Mouse (Mus musculus): ENCODE results near the gene Ambra1.

The Ambra1 gene

GRCm38 (mm10) chr2:91934826-91935525, 205.0 kb downstream of the Ambra1 start:
- DNase-seq (ENCODE audit: low spot score in 2 of 2): no peak

GRCm38 (mm10) chr2:91936154-91936553, 206.2 kb downstream of the Ambra1 start:
- DNase-seq (ENCODE audit: low spot score in 2 of 2): no peak

GRCm38 (mm10) chr2:91939303-91939935, 209.5 kb downstream of the Ambra1 start:
- DNase-seq (ENCODE audit: low spot score in 2 of 2): no peak

GRCm38 (mm10) chr2:91942356-91942755, 212.4 kb downstream of the Ambra1 start:
- no peak for DNase-seq (ENCODE audit: low spot score in 2 of 2)

GRCm38 (mm10) chr2:91944170-91944950, 214.4 kb downstream of the Ambra1 start:
- DNase-seq (ENCODE audit: low spot score in 2 of 2): peak in 1 of 2 experiments; percentile 78

- DNase-seq (ENCODE audit: low spot score in 2 of 2): no peak
Measured at GRCm38 (mm10) chr2:91945483-91945882, 215.5 kb downstream of the Ambra1 start, which contains the start of gene Gm9821. Gm9821 (plus strand) TSS chr2:91945703.

- no peak for DNase-seq (ENCODE audit: low spot score in 2 of 2)
Measured at GRCm38 (mm10) chr2:91946836-91947235, 216.9 kb downstream of the Ambra1 start.

- no peak for DNase-seq (ENCODE audit: low spot score in 2 of 2)
Measured at GRCm38 (mm10) chr2:91947397-91948150, 217.6 kb downstream of the Ambra1 start.

- no peak for DNase-seq (ENCODE audit: low spot score in 2 of 2)
Measured at GRCm38 (mm10) chr2:91948151-91948509, 218.2 kb downstream of the Ambra1 start.

- no peak for DNase-seq (ENCODE audit: low spot score in 2 of 2)
Measured at GRCm38 (mm10) chr2:91948792-91949241, 218.9 kb downstream of the Ambra1 start.

GRCm38 (mm10) chr2:91949411-91950274, 219.7 kb downstream of the Ambra1 start:
- no peak for DNase-seq (ENCODE audit: low spot score in 2 of 2)

GRCm38 (mm10) chr2:91950275-91951085, 220.5 kb downstream of the Ambra1 start:
- no peak for DNase-seq (ENCODE audit: low spot score in 2 of 2)

GRCm38 (mm10) chr2:91953825-91954224, 223.9 kb downstream of the Ambra1 start:
- no peak for DNase-seq (ENCODE audit: low spot score in 2 of 2)

GRCm38 (mm10) chr2:91955121-91955591, 225.2 kb downstream of the Ambra1 start:
- no peak for DNase-seq (ENCODE audit: low spot score in 2 of 2)

GRCm38 (mm10) chr2:91955875-91956274, 225.9 kb downstream of the Ambra1 start:
- no peak for DNase-seq (ENCODE audit: low spot score in 2 of 2)

GRCm38 (mm10) chr2:91957096-91957495, 227.2 kb downstream of the Ambra1 start:
- DNase-seq (ENCODE audit: low spot score in 2 of 2): peak; percentile 74 to 88

- no peak for DNase-seq (ENCODE audit: low spot score in 2 of 2)
Measured at GRCm38 (mm10) chr2:91958049-91958448, 228.1 kb downstream of the Ambra1 start.

- no peak for DNase-seq (ENCODE audit: low spot score in 2 of 2)
Measured at GRCm38 (mm10) chr2:91958701-91959457, 228.9 kb downstream of the Ambra1 start.

Data from frontal cortex, postnatal 10 days (tissue).